Mouse (Mus musculus) ovary, postnatal 14 days (tissue): Measurements from ENCODE around the gene Pnkp.
A peak's percentile ranks its signal among the peaks of the same experiment; 100 is the strongest.

Experiments used
- DNase-seq: peaks from one replicate; pipeline ENCODE4 v3.0.0; 2022; ENCODE audit warnings: low spot score

Gene Pnkp

DNA sequence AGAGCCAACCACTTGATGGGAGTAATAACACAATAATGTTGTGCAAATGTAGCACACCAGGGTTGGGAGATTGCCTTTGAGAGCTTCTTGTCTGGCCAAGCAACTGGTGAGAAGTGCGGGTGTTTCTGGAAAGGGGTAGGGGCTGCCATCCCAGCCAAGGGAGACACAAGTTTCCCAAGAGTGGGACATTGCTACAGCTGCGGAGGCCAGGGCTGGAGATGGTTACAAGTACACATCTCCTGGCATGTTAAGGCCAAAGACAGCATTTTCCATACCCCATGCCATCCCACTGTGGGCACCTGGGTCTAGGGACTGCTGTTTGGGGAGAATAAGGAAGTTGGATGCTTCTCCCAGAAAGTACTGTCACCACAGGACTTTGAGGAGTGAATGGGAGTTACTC is 3.9 kb upstream of the Pnkp start:
- DNase-seq: no peak

- DNase-seq: no peak
Measured at GRCm38 (mm10) chr7:44853596-44854355, 3.2 kb upstream of the Pnkp start.

DNA sequence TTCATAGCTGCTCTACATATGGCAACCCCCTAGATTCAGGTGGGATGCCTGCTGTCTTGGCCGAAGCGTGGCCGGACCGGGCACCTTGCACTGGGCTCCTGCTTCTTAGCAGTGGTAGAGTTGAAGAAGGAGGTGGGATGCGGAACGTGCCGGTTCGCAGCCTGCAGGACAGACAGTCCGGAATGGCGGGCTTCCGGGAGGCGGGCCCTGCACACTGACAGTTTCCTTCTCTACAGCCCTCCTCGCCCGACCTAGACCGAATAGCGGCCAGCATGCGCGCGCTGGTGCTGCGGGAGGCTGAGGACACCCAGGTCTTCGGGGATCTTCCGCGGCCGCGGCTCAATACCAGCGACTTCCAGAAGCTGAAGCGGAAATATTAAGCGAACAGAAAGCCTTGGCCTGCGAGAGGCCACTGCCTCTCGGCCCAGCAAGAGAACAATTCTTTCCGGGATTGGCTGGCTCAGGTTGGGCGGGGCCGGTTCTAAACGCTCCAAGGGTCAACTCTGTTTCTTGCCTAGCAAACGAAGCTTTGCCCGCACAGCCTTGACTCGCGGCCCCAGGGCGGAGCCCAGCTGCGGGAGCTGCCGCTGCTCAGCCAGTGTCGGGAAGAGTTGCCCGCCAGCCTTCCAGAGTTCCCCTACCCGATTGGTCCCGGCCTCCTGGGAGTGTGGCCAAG is 2.4 kb upstream of the Pnkp start:
- DNase-seq: peak; percentile 83

DNA sequence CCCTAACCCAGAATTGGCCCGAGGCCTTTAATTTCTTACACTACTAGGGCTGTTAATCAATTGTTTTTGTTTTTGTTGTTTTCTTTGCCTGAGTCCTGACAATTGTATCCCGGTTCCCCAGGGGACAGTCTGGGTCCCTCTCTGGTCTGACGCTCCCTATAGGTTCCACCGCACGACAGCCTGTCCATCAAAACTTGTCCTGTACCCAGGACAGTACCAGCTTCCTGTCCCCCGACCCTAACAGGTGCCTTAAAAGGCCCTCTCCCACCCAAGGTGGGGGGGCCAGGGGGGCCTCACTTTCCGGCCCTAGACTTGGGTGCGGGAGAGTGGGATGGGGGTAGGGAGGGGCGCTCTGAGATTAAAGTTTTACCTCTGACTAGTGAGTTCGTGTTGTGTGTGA is 1.9 kb upstream of the Pnkp start:
- DNase-seq: no peak

DNA sequence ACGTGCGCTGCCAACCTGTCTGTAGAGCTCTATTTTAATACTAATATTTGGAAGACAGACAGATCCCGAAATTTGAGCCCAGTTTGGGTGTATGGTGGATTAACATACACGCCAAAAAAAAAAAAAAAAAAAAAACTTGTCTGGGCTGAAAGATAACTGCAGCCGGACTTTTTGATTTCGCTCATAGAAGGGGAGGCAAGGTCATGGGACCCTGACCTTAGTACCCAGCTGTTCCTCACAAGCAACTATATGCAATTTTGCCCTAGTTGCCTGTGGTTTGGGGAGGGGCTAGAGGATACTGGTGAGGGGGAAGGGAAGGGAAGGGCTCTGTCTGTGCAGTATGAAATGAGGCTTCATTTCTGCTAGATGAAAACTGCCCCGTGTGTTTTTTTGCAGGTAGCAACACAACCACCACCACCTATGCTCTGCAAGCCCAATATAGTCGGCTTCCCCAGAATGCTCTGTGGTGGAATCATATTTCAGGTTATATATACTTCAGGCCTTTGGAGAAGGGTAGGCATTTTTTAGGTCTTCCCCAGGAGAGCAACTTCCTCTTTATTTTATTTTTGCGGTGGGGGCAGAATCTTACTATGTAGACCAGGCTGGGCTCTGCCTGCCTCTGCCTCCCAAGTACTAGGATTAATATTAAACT is 548 bp upstream of the Pnkp start:
- DNase-seq: no peak

DNA sequence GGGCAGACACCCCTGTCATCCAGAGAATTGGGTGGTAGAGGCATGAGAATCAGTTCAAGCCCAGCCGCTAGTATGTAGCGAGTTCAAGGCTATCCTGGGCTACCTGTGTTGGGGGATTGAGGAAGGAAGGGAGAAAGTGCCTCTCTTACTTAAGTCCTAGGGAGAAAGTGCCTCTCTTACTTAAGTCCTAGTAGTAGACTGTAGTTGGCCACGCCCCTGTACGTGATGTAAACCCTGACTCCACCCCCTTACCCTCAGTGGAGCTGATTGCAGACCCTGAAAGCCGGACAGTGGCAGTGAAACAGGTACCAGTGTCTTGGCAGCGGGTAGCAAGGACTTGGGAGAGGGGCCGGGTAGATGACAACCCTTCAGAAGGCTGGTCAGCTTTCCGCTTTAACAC is 966 bp downstream of the Pnkp start:
- no peak for DNase-seq

DNA sequence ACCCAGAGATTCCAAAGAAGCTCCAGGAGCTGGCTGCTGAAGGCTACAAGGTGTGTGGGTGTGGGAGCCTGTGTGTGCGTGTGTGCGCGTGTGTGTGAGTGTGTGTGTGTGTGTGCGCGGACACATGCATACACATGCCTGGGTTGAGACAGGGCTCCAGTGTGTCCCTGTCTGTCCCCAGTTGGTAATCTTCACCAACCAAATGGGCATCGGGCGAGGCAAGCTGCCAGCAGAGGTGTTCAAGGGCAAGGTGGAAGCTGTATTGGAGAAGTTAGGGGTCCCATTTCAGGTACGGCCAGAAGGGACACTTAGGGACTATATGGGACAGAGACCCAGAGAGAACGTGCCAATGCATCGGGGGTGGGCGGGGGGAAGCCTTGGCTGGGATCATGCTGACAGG is 3.0 kb downstream of the Pnkp start:
- no peak for DNase-seq

DNA sequence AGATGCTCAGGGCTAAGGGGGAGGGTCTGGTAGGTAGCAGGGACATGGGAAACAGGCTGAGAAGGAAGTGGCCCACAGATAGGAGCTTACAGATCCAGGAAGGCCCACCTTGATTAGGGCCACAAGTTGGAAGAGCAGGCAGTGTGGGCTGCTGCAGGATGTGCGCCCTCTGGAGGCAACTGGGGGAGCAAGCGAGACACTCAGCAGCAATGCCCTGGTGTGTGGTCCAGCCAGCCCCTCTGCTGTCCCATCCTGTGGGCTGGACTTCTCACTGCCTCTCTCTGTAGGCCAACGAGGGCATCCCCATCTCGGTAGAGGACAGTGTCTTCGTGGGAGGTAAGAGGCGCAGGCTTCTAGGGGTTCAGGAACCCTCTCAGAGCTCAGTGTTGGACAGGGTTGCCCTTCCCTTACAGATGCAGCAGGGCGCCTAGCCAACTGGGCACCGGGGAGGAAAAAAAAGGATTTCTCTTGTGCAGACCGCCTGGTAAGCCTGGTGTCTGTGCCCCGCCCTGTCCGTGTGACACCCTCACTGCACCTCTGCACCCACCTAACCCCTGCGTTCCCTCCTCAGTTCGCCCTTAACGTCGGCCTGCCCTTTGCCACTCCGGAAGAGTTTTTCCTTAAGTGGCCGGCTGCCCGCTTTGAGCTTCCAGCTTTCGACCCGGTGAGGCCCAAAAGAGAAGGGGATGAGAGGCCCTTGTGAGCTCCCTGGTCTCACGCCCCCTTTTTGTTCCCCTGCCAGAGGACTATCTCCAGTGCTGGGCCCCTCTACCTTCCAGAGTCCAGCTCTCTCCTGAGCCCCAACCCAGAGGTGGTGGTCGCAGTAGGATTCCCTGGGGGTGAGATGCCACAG is 3.9 kb downstream of the Pnkp start:
- peak; percentile 69 for DNase-seq

DNA sequence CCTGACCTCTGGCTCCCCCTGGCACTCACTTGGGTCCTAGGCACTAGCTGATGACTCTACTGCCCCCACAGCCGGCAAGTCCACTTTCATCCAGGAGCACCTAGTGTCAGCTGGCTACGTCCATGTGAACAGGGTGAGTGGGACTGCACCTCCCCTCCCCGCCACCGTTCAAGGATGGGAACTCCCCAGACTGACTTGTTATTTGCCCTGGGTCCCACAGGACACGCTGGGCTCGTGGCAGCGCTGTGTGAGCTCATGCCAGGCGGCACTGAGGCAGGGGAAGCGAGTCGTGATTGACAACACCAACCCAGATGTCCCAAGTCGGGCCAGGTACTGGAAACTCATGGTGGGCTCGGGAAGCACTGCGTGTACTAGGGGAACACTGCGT is 4.5 kb downstream of the Pnkp start:
- DNase-seq: no peak

GRCm38 (mm10) chr7:44862434-44862833 is 5.5 kb downstream of the Pnkp start:
- DNase-seq: no peak

DNA sequence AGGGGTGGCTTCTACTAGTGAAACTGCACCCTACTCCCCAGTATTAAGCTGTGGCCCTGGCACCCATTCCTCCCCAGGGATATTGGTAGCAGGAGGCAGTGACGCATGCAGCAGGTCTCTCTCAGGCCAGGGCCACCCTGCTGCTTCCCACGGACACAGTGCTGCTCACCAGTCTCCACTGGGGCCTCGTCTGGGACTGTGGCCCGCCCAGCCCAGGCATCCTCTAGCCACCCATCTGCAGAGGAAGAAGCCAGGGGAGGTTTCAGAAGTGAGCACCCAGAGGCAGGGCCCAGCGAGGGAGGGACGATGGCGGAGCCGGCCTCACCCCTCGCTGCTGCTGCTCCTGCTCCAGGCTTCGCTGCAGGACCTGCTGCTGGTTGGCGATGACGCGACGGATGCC is 6.3 kb downstream of the Pnkp start:
- no peak for DNase-seq

GRCm38 (mm10) chr7:44863982-44864494 is 7.1 kb downstream of the Pnkp start:
- no peak for DNase-seq

DNA sequence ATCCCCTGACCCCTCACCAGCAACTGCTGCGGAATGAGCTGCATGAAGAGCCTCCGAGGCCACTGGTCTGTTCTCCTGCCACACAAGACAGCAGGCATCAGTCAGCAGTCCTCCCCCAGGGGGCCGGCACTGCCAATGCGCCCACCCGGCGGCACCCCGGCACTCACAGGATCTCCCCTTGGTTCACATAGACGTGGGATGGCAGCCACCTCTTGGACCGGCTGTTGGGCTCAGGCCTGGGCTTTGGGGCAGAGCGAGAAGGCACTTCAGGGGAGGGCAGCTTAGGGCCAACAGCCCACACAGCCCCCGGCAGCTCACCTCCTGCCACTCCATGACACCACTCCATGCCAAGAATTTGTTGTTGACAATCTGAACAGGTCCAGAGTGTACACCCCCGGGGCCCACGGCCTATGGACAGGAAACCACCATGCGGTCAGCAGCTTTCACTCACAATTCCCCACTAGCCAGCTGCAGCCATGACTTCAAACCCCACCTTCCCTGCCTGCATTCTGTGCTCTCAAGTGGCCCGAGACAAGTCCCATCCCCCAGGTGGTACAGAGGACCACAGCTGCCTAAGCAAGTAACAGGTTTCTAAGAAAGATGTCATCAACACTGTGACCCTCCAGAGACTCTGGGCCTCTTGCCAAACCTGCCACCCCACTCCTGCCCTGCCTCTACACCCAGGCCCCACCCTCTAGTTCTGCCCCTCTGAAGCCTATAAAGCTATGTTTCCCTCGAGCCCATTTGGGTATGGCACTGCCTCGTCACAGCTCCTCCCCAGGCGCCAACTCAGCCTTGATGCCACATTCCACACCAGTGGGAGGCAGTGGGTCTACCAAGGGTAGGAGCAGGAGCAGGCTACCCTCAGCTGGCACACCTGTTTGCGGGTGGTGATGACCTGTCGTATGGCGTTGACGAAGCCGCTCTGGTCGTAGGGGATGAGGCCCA is 7.9 kb downstream of the Pnkp start:
- no peak for DNase-seq

GRCm38 (mm10) chr7:44866276-44867009 is 9.5 kb downstream of the Pnkp start:
- DNase-seq: peak; percentile 64

GRCm38 (mm10) chr7:44867010-44867702 is 10.2 kb downstream of the Pnkp start:
- no peak for DNase-seq

DNA sequence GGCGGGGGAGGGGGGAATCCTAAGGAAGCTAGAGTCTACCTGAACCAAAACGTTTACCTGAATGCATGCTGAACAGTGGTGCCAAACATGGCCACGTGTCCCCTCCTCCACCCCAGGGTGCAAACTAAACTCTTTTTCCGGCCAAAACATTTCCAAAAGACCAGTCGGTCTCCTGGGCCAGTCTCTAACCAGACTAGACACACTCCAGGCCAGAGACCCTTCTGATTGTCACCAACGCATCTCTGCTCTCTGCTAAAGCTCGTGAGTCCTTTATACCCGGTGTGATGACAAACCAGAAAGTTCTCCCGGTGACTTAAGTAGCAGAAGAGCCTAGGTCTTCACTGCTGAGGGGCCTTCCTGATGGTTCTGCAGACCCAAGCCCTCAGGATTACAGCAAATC is 10.9 kb downstream of the Pnkp start:
- DNase-seq: no peak

GRCm38 (mm10) chr7:44868465-44868864 is 11.5 kb downstream of the Pnkp start:
- no peak for DNase-seq

- DNase-seq: peak; percentile 67
Measured at GRCm38 (mm10) chr7:44868919-44869696, 12.2 kb downstream of the Pnkp start.
